Mouse (Mus musculus) kidney, adult 11 months (tissue): Measurements from ENCODE around the gene Mast2.

Experiments
- DNase-seq: peaks from one replicate; pipeline ENCODE4 v3.0.0; 2022

The Mast2 gene

DNA sequence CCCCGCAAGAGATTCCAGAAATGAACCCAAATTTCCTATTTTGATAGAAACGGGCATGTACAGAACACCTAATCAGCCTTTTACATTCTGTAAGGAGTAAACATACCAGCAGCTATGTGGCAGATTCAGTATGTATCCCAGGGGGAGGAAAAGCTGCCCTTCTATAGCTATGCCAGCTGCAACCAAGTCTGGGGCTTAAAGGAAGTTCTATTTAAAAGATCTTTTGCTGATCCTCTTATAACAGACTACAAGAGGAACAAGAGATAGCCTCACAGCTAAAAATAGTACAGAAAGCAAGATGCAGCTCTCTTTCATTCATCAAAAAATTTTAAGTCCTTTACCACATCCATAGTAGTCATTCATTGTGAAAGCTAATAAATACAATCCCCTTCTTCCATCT, 57.3 kb downstream of the Mast2 start:
- no peak for DNase-seq

DNA sequence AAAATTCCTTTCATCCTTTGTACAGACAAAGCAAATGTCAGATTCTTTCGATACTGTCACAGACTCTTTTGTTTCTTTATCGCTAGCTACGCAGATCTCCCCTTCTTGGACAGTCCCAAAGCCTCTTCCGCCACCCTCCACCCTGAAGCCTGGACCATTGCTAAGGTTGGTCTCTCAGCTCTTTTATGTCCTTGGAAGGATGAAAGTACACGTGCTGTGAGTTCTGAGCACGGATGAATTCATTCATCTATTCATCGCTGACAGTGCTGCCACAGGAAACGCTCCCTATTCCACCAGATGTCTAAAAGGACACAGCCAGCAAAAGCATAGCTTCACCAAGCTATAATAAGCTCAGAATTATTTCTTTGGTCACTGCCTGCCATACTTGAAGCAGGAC, 58.0 kb downstream of the Mast2 start:
- DNase-seq, result no peak

DNA sequence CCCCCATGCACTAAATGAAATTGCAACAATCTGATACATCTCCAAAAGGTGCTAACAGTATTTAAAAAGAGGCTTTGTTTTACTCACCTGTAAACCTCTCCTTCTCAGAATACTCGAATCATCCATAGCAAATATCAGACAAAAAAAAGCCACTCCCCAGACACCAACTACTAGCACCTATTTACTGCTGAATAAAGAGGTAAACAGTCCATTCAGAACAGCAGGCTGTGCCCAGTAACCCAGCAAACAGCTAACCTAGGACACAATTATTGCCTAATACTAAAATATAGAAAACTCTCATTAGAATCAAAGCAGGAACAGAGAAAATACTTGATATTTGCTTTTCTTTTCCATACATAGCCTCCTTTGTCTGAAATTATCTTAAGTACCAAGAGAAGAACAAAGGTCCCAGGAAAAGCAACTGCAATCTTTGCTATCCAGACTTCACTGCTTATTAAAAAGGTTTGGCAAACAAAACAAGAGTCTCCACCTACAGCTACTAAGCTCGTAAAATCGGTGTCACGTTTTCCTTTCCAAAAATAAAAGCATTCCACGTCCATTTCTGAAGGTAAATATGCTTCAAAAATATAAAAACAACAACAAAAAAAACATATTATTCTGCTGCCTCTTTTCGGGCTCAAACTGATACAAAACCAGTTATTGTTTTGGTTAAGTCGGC, 58.6 kb downstream of the Mast2 start:
- no peak for DNase-seq

DNA sequence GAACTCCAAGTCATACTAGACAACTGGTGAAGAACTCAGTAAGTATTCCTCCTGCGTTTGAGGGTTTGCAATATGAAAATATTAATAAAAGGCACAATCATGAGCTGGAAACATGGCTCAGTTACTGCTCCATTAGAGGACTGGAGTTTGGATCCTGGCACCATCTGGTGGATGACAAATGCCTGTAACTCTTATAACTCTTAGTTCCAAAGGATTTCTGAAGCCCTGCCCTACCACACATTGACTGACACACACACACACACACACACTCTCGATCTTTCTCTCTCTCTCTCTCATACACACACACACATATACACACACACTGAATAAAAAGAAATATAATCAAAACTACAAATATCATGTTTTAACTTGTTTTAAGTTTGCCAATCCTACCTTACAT, 60.1 kb downstream of the Mast2 start:
- no peak for DNase-seq

DNA sequence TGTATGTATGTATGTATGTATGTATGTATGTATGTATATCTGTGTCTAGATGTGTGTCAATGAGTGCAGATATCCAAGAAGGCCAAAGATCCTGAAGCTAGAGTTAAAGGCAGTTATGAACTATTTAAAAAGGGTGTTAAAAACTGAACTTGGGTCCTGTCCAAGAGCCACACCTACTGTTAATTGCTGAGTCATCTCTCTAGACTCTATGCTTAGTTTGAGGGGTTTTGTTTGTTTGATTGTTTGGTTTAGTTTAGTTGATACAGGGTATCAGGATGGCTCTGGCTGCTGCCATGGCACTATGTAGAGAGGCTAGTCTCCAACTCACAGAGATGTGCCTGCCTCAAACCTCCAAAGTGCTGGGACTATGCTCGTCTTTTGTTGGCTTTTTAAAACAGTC, 61.3 kb downstream of the Mast2 start:
- DNase-seq, result no peak

DNA sequence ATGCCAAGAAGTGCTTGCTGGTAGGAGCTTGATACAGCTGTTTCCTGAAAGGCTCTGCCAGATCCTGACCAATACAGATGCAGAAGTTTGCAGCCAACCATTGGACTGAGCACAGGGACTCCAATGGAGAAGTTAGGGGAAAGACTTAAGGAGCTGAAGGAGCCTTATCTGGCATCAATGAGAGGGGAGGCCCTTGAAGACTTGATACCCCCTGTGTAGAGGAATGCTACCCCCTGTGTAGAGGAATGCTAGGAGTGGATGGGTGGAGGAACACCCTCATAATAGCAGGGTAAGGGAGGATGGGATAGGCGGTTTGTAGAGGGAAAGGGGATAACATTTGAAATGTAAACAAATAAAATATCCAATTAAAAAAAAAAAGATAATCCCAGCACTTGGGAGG, 65.9 kb downstream of the Mast2 start:
- no peak for DNase-seq

DNA sequence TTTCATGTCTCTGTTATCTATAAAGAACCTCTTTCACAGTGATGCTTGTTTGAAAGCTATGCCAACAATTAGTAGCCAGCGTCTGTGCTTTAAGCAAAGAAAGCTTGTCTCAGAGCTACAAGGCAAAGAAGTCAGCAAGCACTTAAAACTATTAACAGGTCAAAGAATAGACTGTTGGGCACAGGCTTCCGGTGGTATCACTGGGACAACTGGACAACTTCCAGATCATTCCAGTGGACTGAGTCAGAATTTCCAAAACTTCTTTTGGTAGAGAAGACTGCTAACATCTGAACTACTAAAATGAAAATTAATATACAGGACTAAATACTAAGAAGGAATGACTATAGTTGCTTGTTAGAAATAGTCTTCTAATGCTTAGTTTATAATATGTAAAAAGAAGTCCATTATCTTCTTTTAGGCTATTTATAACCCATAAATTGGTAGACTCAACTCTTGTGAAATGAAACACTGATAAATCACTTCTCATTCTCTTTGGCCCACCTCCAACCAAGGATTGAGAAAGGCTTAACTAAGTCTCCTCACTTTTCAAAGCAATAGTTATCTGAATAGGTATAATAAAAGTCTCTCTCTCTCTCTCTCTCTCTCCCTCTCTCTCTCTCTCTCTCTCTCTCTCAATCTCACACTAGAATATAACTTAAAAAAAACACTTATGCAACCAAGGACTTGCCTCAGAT, 85.9 kb downstream of the Mast2 start:
- no peak for DNase-seq

DNA sequence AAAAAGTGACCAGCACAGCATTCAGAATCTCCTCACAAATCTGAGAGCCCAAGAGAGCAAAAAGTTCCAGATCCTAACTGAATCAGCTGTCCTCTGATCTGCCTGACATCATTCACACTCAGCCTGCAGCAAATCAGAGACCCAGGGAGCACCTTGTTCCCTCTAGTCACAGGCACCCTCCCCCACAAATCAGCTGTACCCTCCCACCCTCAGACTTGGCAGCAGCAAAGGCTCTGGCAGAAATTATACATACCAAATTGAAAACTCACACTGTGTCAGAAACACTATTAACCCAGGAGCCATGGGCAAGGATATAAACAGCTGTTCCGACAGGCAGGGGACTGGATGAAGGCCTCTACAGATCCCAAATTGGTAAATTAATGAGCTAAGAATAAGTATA, 92.3 kb downstream of the Mast2 start:
- DNase-seq, result peak; percentile 7

DNA sequence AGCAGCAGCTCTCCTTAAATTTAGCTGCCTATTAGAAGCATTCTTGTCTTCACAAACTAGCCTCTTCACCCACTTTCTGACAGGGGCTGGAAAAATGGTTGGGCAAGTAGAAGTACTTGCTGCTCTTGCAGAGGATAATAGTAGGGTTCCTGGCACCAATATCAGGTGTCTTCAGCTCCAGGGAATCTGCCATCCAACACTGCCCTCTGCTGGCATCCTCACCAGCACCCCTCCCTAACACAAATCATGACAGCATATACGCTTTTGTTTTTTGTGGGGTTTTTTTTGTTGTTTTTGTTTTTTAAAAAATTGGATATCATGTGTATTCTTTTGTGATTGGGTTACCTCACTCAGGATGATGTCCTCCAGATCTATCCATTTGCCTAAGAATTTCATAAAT, 105.9 kb downstream of the Mast2 start:
- no peak for DNase-seq

DNA sequence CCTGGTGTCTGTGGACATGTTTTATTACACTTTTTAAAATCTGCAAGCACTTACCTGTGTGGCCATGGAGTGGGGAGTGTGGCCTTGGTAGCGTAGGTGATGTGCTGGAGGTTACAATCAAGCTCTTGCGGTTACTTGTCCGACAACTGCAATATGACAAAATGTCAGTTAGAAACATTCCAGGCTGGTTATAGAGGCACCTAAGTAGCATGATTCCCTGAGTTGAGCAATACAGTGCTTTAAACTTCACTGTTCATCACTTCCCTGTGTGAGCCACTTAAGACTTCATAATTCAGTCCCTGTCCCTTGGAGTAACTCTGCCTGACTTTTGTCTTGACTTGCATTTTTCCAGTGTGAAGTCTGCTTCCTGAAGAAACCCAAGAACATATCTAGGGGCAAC, 111.1 kb downstream of the Mast2 start:
- no peak for DNase-seq

DNA sequence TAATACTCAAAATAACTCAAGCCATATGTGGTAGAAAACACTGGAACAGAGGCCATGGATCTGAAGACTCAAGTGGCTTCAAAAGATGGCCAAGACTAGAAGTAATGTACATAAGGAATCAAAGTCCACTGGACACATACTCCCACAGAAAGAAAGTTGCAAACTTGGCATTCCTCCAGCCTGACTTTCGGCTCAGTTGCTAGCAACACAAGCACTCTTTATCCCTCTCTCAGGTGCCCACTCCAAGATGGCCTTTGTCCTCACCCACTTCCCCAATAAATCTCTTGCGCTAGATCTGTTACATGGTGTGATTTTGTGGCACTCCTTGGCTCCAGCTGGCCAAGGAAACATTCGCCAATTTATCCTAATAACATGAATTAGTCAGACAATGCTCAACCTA, 111.5 kb downstream of the Mast2 start:
- no peak for DNase-seq

DNA sequence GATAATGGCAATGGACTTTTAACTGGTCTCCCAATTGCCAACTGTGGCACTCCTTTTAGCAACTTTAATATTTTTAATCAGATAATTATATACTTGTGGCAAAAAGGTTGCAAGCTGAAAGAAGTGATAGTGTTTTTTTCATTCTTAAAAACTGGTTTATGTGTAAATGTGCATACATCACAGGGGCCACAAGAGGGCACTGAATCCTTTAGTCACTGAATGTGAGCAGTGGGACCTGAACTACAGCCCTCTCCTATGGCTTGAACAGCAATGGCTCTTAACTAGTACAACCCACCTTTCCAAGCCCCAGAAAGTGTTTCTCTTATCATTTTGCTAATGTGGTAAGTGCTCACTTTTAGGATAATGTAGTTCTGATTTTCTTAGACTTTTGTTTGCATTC, 121.9 kb downstream of the Mast2 start:
- peak; percentile 21 for DNase-seq

DNA sequence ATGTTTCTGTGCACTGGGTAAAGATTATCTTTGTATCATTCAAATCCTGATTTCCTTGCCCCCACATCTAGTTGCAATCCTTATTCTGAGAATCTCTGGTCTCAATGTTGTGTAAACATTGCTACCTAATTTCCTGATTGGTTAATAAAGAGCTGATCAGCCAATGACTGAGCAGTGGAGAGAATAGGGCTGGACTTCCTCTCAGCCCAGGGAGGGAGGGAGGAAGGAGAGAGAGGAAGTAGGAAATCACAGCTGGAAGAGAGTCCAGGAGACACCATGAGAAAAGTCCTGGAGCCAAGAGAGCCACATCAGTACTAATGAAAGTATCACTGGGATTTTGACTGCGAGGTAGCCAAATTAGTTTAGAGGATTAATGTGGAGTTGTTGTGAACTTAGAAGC, 127.7 kb downstream of the Mast2 start:
- no peak for DNase-seq

DNA sequence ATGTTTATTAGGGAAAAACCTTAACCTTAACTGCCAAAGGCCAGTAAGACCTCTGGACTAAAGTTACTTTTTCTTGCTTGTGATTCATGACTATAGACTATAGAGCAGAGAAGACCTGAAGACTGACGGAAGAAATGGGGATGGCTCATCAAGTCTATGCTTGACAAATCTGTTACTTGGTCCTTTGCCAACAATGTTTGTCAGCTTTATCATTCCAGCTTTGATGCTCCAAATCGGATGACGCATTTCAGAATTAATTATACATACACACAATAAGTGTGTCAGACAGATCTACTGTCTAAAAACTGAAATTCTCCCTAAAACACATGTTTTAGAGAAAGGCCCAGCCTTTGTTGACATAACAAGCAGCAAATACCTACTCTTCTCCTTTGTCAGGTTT, 134.7 kb downstream of the Mast2 start:
- DNase-seq, result no peak

DNA sequence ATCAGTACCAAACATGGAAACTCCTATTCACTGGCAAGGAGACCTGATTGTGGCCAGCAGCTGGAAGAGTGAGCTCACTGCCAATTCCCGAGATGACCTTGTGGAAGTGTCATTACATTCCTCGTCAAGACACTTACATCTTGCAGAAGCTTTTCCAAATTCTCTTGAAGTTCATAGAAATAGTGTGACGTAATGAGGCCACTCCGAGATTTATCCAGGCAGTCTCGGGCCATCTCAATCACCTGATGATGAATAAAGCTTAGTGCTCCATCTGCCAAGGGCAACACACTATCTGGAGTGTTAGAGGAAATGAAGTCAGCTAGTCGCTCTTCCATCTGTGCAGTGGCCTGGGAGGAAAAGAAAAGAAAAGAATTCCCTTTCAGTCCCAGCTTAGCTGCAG, 141.9 kb downstream of the Mast2 start:
- no peak for DNase-seq

DNA sequence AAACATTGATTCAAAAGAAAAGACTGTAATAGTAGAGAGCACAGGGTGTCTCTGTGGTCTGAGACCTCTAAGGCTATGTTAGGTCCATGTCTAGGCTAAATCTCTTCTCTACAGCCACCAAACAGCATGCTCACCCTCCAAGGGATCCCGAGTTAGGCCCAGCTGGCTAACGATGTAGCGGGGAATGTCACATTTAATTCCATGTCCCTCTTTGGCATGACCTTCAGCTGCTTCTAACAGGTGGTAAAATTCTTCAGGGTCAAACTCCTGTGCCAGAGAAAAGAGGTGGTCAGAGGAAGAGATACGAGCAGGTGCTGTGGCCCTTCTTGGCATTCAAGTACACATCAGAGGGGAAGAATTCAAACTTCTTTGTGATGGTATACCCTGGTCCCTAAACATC, 146.4 kb downstream of the Mast2 start:
- no peak for DNase-seq

DNA sequence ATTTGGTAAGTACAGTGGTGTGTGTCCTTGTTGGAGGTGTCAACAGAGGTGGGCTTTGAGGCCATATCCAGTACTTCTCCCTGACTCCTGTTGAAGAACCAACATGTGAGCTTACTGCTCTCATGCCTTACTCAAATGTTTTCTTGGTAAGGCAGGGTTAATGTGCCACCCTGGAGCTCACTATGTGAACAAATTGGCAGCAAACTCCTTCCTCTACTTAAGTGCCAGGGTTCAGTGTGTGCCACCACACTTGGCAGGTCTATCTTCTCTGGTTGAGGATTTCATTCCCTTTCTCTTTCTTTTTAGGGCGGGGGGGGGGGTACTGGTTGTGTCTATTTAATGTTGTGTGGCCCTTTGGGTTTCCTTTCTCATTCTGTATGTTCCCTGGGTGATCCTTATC, 159.4 kb downstream of the Mast2 start:
- DNase-seq, result no peak

DNA sequence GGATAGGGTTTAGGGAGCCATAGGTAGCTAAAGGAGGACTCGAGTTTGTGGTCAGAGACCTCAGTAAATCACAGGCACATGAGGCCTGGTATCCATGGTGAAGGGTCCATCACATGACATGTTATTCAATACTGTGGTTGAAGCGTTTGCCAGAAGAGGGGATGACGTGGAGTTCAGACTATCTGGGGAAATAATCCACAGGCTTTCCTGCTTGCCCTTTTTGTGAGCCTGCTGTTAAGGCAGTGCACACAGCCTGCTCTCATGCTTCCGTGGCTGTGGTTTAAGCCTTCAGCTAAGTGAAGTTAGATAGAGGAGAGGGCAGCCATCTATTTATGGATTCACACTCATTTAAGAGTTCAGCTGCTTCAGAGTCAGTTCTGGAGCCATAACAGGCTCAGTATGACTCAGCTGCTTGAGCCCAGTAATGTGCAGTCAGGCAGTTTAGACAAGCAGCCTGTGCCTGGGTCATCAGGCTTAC, 163.1 kb downstream of the Mast2 start:
- no peak for DNase-seq

DNA sequence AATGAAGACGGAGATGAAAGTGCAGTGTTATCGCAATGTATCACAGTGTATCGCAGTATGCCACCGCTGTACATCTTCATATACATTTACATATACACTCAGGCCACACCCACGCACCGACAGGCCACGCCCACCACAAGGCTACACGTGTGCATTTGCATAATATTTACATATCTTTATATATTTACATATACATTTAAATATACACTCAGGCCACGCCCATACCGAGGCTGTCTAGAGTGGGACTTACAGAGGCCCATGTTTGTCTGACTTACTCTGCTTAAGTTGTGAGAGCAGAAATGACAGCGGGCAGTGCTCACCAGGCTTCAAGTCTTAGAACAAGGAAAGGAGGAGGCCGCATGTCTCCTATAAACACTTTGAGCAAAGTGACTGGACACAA, 170.7 kb downstream of the Mast2 start:
- no peak for DNase-seq

DNA sequence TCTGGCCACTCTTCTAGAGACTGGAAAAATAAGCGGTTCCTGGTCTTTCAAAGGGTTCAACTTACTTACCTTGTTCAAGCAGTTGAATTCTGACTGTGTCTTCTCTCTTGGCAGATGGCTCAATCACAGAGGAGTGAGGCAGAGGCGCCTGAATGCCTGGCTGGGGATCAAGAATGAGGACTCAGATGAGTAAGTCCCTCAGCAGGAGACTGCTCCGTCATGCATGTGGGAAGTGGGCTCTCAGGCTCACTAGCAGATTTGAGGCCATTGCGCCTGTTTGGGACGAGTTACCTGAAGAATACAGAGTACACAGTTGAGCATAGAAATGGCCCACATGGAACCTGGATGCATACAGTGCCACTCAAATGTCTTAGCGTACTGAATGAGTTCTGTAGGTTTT, 172.4 kb downstream of the Mast2 start:
- DNase-seq, result no peak

DNA sequence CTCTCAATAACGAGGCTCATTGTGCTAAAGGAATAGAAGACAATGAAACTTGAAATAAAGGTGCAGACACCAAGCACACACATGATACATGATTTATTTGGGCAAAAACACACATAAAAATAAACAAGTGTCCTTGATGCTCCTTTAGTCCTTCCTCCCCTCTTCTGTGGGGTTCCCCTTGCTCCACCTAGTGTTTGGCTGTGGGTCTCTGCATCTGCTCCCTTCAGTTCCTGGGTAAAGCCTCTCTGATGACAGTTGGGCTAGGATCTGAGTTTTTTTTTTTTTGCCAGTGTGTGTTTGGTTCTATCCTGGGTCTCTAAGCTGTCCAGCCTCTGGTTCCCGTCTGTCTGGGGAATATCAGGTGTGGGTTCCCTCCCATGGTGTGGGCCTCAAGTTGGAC, 181.8 kb downstream of the Mast2 start:
- DNase-seq, result no peak

DNA sequence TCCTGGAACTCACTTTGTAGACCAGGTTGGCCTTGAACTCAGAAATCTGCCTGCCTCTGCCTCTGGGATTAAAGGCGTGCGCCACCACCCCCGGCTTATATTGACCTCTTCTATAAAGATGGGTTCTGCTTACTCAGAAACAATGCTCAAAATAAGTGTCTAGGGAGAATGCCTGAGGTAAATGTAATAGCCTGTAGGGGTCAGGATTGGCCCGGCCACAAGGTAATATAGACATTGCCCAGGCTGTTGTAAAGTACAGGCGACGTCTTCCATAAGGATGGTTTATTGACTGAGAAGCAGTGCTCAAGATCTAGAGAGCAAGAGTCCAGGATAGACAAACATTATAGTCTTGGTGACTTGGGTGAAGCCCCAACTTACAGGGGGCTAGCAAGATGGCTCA, 195.8 kb downstream of the Mast2 start:
- DNase-seq, result no peak
